Mouse (Mus musculus): ENCODE data around the gene Zfp810. TPM values are rescaled to one million over a fixed set of nuclear protein-coding genes. Genes with fewer than 3 reads are reported as not detected.
"Not testable (repeated sequence)": the region's sequence is repeated elsewhere in the genome, so short reads cannot be mapped to it uniquely, and the experiment has no call there.

Zfp810 gene
- total and polyA plus RNA-seq, 2 experiments from 2014 or later: 24.2 to 41.4 TPM

DNA sequence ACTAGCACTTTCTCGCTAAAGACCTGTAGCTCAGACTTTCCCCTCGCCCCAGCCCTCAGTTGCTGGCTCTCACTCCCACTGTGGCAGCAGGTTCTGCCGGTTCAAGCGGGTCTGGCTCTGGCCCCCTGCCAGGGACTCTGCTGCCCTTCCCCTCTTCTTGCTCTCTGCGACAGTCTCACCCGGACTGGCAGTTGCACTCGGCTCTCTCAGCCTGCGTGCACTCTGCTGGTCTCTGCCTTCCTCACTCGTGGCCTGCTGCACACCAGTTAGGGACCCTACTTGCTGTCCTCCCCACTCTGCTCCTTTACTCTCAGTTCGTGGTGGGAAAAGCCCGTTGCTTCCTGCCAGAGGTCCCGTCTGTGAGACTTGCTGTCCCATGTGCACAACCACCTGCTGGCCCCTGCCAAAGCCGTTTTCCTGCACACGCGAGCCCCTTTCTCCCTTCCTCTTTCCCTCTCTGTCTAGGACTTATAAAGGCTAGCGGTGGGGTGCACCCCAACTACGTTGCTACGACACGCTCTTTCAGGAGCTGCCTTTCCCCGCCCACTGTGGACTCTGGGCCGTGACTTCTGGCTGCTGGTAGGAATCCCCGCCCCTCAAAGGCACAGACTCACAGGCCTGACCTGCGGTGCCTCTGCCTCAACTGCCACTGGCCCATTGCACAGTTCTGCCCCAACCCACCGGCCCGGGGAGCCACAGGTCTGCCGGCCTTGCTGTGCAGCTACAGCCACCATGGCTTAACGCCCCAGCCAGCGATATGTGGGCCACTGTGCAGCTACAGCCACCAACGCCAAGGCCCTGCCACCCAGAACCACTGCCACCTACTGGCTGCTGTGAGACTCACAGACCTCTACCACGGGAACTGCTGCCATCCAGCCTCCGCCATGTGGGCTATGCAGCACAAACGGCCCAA, 20.3 kb upstream of the Zfp810 start:
- 0 out of 2 replicates have a peak, but pooled peaks cover 3% of the 10 kb centered on the region for H3K4me1 ChIP-seq (ENCODE audit: insufficient read depth, low read length)
- H3K9ac ChIP-seq (replicated peaks; ENCODE audit: low read length): peak overlapping the region; percentile 45; the same call in 1 of the 2 replicates
- no peaks in the 10 kb centered on the region for H3K9me3 ChIP-seq (ENCODE audit: low read length)
- no peaks in the 10 kb centered on the region for H3K27me3 ChIP-seq (ENCODE audit: insufficient read depth, low read length)
- peak overlapping the region; percentile 41 for H3K4me3 ChIP-seq (ENCODE audit: low read length)
- H3K4me2 ChIP-seq (ENCODE audit: low read depth, low read length): peak overlapping the region; percentile 73
- DNase-seq (ENCODE audit: low spot score): peak; percentile 91
- peak; percentile 95 for ATAC-seq
- no peaks in the 10 kb centered on the region for H3K36me3 ChIP-seq (ENCODE audit: insufficient read depth, low read length)
- WGBS: 1% methylated on average over 32 of the region's 32 CpGs
- TF ChIP-seq CTCF (IDR thresholded peaks at IDR 0.05; ENCODE audit: low read depth): peak; percentile 95
- peak overlapping the region; percentile 59 for H3K27ac ChIP-seq

DNA sequence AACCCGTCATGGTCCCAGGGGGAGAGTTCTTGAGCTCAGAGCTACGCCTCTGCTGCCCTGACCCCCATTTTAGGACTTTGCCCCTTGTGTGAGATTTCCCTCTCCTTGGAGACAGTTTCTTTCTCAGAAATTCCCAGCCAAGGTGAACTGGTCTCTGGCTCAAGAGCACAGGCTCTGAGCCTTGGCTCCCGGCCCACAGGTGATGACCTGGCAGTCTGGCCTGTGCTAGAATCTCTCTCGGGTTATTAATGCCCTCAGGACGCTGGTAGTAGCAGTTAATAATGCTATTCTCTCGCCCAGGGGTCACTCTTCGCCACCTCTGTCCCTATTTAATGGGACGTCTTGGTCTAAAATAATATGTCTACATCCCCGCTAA, 19.6 kb upstream of the Zfp810 start:
- 13% methylated on average over 9 of the region's 9 CpGs for WGBS
- Histone ChIP-seq H3K9ac (replicated peaks; ENCODE audit: low read length) (peak overlapping the region; percentile 45; the same call in 1 of the 2 replicates), H3K36me3 (ENCODE audit: insufficient read depth, low read length) (no peaks in the 10 kb centered on the region), H3K27me3 (ENCODE audit: insufficient read depth, low read length) (no peaks in the 10 kb centered on the region), H3K27ac (peak overlapping the region; percentile 59; the same call in 1 of the 2 replicates), H3K9me3 (ENCODE audit: low read length) (no peaks in the 10 kb centered on the region), H3K4me3 (ENCODE audit: low read length) (peak overlapping the region; percentile 41), H3K4me2 (ENCODE audit: low read depth, low read length) (peak overlapping the region; percentile 73), H3K4me1 (ENCODE audit: insufficient read depth, low read length) (0 out of 2 replicates have a peak, but pooled peaks cover 3% of the 10 kb centered on the region)
- TF ChIP-seq CTCF (IDR thresholded peaks at IDR 0.05; ENCODE audit: low read depth): no peak
- DNase-seq (ENCODE audit: low spot score): peak; percentile 3
- no peak for ATAC-seq

DNA sequence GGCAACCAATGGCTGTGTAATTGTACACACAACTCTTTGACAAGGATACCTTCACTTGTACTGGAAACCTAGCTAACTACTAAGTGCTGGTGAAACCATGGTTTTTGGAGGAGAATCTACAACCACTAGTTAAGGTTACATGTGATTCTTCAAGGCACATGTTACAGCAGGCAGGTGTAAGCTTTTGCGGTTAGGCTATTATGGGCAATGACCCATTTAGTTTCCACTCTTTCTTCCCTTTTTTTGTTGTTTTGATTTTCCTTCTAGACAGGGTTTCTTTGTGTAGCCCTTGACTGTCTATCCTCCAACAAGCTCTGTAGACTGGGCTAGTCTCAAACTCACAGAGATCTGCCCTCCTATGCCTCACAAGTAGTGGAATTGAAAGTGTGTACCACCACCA, 17.1 kb upstream of the Zfp810 start:
- DNase-seq (ENCODE audit: low spot score) (no peak), ATAC-seq (no peak)
- H3K9me3 ChIP-seq (ENCODE audit: low read length): no peaks in the 10 kb centered on the region
- no peak overlapping the region for H3K27ac ChIP-seq
- H3K4me2 ChIP-seq (ENCODE audit: low read depth, low read length): no peak overlapping the region
- no peak overlapping the region for H3K4me3 ChIP-seq (ENCODE audit: low read length)
- no peaks in the 10 kb centered on the region for H3K36me3 ChIP-seq (ENCODE audit: insufficient read depth, low read length)
- no peak overlapping the region for H3K9ac ChIP-seq (replicated peaks; ENCODE audit: low read length)
- no peak for TF ChIP-seq CTCF (IDR thresholded peaks at IDR 0.05; ENCODE audit: low read depth)
- H3K27me3 ChIP-seq (ENCODE audit: insufficient read depth, low read length): no peaks in the 10 kb centered on the region
- 100% methylated on average over 1 of the region's 1 CpGs for WGBS
- H3K4me1 ChIP-seq (ENCODE audit: insufficient read depth, low read length): 0 out of 2 replicates have a peak, but pooled peaks cover 3% of the 10 kb centered on the region

DNA sequence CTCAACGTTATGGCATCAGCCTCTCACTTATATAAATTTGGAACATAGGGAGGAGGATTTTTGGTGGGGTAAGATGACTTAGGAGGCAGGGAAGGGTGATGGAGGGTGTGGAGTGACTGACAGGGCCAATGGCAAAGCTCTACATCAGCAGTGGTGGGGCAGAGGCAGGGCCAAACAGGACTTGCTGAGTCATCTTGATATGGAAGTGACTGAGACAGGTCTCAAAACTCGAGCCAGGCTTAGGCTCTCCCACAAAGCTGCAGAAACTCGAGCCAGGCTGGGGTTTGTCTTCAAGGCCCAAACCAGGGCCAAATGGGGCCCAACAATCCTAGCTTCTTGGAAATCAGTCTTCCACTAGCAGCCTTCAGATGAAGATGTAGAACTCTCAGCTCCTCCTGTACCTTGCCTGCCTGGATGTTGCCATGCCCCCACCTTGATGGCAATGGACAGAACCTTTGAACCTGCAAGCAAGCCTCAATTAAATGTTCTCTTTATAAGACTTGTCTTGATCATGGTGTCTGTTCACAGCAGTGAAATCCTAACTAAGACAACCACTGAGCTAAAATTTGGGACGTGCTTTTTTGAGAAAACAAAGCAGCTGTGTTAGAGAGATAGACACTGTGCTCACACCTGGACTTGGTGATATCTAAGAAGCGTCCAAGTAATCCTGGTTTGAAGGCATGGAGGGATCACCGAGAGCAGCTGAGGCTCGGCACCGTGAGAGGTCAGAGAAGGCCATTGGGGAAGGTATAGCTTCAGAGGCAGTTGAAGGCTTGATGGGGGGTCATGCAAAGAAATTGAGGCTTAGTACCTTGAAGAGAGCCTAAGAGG, 15.1 kb upstream of the Zfp810 start:
- H3K4me3 ChIP-seq (ENCODE audit: low read length): no peak overlapping the region
- no peaks in the 10 kb centered on the region for H3K36me3 ChIP-seq (ENCODE audit: insufficient read depth, low read length)
- ATAC-seq: no peak
- DNase-seq (ENCODE audit: low spot score): no peak
- TF ChIP-seq CTCF (IDR thresholded peaks at IDR 0.05; ENCODE audit: low read depth): no peak
- no peak overlapping the region for H3K9ac ChIP-seq (replicated peaks; ENCODE audit: low read length)
- H3K4me2 ChIP-seq (ENCODE audit: low read depth, low read length): no peak overlapping the region
- no peak overlapping the region for H3K27ac ChIP-seq
- 0 out of 2 replicates have a peak, but pooled peaks cover 3% of the 10 kb centered on the region for H3K4me1 ChIP-seq (ENCODE audit: insufficient read depth, low read length)
- no peaks in the 10 kb centered on the region for H3K9me3 ChIP-seq (ENCODE audit: low read length)
- no peaks in the 10 kb centered on the region for H3K27me3 ChIP-seq (ENCODE audit: insufficient read depth, low read length)
- 85% methylated on average over 8 of the region's 8 CpGs for WGBS

DNA sequence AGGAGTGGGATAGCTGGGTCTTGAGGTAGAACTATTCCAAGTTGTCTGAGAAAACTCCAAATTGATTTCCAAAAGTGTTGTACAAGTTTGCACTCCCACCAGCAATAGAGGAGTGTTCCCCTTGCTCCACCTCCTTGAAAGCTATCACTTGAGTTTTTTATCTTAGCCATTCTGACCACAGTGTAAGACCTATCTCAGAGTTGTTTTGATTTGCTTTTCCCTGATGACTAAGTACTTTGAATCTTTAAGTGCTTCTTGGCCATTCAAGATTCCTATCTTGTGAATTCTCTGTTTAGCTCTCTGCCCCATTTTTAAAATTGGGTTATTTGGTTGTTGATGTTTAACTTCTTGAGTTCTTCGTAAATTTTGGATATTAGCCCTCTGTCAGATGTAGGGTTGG, 11.7 kb upstream of the Zfp810 start:
- no peak for ATAC-seq
- no peak overlapping the region for H3K9ac ChIP-seq (replicated peaks; ENCODE audit: low read length)
- DNase-seq (ENCODE audit: low spot score): no peak
- no peak overlapping the region for H3K4me3 ChIP-seq (ENCODE audit: low read length)
- H3K4me1 ChIP-seq (ENCODE audit: insufficient read depth, low read length): no peaks in the 10 kb centered on the region
- 90% methylated on average over 1 of the region's 1 CpGs for WGBS
- H3K36me3 ChIP-seq (ENCODE audit: insufficient read depth, low read length): no peaks in the 10 kb centered on the region
- no peaks in the 10 kb centered on the region for H3K27me3 ChIP-seq (ENCODE audit: insufficient read depth, low read length)
- H3K9me3 ChIP-seq (ENCODE audit: low read length): no peaks in the 10 kb centered on the region
- no peak for TF ChIP-seq CTCF (IDR thresholded peaks at IDR 0.05; ENCODE audit: low read depth)
- H3K4me2 ChIP-seq (ENCODE audit: low read depth, low read length): no peak overlapping the region
- H3K27ac ChIP-seq: no peak overlapping the region

DNA sequence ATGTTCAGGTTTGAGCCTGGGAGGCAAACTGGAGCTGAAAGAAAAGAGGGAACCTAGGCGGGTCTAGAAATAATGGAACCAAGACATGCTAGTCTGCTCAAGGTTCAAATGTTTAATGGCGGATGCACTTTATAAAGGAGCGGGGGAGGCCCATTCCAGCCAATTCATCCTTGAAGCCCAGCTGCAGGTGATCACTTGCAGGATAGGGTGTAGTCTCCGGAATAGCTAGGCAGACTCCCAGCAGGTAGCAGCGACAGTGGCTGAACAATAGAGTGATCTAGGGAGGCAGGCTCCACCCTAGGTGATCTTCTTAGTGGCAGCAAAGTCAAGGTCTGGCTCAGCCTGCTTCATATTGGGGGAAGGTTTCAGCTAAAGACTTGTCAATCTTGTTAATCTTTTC, 8.6 kb upstream of the Zfp810 start:
- H3K27ac ChIP-seq; H3K27me3 ChIP-seq (ENCODE audit: insufficient read depth, low read length); H3K4me1 ChIP-seq (ENCODE audit: insufficient read depth, low read length); ATAC-seq; H3K9ac ChIP-seq (replicated peaks; ENCODE audit: low read length); DNase-seq (ENCODE audit: low spot score); H3K4me2 ChIP-seq (ENCODE audit: low read depth, low read length); H3K4me3 ChIP-seq (ENCODE audit: low read length); H3K36me3 ChIP-seq (ENCODE audit: insufficient read depth, low read length); H3K9me3 ChIP-seq (ENCODE audit: low read length): not testable (repeated sequence)
- WGBS: 66% methylated on average over 5 of the region's 5 CpGs

Measured in hindbrain, postnatal 0 days (tissue).